Mouse (Mus musculus) urinary bladder, postnatal 36 days (tissue): ENCODE measurements around the gene Gm29666.

ENCODE experiments used
- DNase-seq, 2 experiments: peaks; one replicate each; pipeline ENCODE4 v3.0.0; 2022; ENCODE audit warnings: low spot score in 2 of 2, mixed read lengths in 1 of 2

Gm29666 gene

DNA sequence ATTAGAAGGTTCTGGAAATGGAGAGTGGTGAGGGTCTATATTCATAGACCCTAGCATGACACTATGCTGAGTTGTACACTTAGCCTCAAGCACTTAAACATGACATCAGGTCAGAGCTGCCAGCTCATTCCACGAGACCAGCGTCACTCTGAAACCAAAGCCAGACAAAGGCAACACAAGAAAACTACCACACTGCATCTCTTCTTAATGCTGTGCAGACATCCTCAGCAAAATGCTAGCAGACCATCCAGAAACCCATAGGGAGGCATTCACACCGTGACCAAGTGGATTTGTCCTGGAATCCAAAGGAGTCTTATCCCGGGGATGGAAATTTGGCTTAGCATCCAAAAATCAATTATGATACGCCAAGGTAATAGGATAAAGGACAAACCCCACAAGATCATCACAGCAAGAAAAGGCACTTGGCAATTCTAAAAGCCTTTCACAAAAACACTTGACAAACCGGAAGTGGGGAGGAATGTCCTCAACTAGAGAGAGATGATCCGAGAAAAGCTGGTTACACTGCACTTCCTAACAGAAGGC is 15.9 kb downstream of the Gm29666 start:
- no peak for DNase-seq

DNA sequence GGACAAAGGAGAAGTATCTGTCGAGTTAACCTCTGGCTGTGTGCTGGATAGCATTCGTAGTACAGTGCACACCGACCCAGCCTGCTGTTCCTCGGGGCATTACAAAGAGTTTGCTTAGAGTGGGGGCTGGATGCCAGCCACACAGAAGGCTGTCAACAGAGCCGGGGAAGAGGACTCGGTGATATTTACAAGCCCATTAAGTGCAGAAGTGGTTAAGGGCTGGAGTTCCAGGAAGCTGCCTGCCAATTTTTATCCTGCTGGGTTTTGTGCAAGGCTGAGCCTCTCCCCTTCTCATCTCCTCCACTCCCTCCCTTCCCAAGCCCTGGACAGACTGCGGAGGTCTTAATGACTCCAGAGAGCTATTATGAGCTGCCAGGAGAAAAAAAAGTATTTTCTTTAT is 21.8 kb downstream of the Gm29666 start:
- peak in 1 of 2 experiments; percentile 3 for DNase-seq

- no peak for DNase-seq
Observed at GRCm38 (mm10) chr15:84896664-84897063, 23.2 kb downstream of the Gm29666 start.

- DNase-seq: peak; percentile 5 to 41
Observed at GRCm38 (mm10) chr15:84896216-84896615, 23.6 kb downstream of the Gm29666 start.

DNA sequence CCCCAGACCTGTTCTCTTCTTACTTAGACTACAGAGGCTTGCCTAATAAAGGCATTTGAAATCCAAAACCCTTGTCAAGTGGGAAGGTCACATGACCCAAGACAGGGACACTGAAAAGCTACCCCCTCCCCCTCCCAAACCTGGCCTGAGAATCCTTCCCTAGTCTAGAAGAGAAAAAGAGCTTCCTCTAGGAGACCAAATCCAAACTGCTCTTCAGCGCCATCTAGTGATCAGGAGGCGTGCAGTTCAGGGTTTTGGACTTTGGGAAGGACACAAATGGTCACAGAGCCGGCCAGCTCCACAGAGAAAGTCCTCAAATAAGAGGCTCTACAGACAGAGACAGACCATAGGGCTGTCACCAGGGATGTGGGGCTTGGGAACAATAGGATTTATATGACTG is 28.2 kb downstream of the Gm29666 start:
- DNase-seq: peak; percentile 39 to 43

DNA sequence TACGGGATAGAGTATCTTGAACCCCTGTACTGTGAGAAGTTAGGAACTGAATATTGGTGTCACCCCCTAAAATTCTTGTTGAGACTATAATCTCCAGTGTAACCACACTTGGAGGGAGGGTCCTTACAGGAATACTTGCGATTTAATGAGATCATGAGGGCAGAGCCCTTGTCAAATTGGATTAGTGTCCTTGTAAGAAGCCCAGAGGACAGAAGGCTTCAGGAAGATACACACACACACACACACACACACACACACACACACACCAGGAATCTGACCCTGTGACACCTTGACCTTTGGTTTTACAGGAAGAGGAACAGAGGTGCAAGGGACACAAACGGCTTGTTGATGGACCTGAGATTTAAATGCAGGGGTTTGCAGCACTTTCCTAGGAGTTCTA is 28.6 kb downstream of the Gm29666 start:
- no peak for DNase-seq

DNA sequence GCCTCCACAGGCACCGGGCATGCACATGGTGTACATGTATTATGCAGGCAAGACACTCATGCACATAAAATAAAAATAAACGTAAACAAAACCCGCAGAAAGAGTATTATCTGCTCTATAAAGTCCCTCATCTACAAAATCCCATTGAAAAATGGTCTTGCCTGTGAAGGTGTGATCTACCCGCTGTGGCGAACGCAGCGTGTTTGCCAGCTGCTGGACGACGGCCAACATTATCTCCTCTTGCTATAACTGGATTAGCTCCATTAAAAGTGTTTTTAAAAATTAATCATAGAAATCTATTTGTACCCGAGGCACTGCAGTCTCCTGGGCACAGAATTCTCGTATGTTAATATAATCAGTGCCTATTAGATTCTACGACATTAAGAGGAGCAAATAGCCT is 31.8 kb downstream of the Gm29666 start:
- no peak for DNase-seq

GRCm38 (mm10) chr15:84877029-84877815 is 42.6 kb downstream of the Gm29666 start:
- no peak for DNase-seq

DNA sequence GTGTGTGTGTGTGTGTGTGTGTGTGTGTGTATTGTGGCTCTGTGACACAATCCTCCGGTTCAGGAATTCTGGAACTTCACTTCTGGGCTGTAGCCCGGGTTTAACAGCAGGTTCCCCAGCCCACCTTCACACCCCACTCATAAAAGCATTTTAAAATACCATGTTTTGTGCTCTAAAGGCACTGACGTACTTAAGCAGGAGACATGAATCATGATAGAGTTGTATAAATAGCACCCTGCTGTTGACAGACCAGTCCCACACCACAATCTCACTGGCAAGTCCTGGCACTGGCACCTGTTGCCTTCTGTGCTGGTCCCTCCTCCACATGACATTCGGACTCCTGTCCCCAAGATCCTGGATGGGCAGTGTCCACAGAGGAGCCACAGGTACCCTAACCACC is 46.0 kb downstream of the Gm29666 start:
- no peak for DNase-seq

DNA sequence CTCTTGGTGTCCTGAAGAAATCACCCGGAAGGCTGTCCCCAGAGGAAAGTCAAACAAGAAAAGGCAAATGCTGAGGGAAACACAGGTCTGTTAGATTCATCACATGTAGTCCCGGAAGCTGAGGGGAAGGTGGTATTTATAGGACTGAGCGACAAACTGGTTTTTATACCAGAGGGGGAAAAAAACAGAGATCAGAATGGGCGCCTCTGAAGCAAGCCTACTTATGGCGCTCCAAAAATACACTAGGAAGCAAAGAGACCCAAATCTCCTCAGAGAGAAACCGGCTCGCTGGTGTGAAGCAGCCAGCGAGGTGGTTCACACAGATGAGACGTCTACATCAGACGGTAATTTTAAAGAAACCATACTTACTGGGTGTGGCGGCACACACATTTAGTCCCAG is 46.8 kb downstream of the Gm29666 start:
- no peak for DNase-seq

DNA sequence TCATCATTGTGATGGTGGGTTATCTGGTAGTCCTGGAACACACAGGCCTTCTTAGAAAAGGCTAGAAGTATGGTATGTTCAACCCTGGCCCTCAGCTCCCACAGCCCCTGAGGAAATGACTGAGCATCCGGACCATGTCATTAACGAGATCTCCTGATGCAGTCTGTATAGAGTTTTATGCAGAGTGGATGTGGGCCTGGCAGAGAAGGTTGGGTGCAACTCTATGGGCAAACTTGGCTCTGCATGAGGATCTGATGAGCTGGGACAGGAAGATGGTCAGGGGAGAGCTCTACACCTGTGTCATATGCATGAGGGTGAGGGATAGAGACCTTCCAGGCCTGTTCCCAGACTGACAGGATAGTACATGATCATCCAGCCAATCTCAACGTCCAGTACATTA is 48.0 kb downstream of the Gm29666 start:
- DNase-seq: no peak

DNA sequence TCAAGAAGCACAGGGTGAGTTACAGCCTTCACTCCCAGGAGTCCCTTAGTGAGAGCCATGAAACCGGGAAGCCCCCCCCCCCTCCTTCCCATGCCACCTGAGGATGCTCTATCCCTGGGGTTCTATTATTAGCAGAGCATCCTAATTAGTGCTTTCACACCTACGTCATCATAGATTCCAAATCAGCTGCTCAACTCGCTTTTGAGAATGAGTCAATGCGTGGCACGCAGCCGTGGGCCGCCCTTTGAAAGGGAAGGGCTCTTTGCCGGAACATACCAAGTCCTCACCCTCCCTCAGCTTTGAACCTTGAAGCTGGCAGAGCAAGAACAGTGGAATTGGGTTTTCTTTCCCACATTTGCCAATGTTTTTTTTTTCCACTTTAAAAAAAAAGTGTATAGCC is 57.9 kb downstream of the Gm29666 start:
- DNase-seq: no peak
